Mouse (Mus musculus) lung, embryonic 14.5 days (tissue): ENCODE measurements around the gene Cd300lf. TPM values are rescaled to one million over a fixed set of nuclear protein-coding genes. Genes with fewer than 3 reads are reported as not detected.

ENCODE experiments used
- ATAC-seq: fragments of 200-750 bp; cut with Nextera tagmentation; 2 replicates; pipeline ENCODE4 v1.8.0; 2017; ENCODE audit warnings: mild to moderate bottlenecking, moderate TSS enrichment, moderate library complexity; ENCODE audit not compliant: insufficient read depth
- DNase-seq: peaks from one replicate; pipeline ENCODE4 v3.0.0-alpha.2; 2015
- H3K27ac ChIP-seq: fragments of 300-500 bp; sonication (generic); 2 replicates; pipeline ENCODE4 v1.5.1; 2014; ENCODE audit warnings: low read depth, mild to moderate bottlenecking, moderate library complexity
- H3K27me3 ChIP-seq: fragments of 300-500 bp; sonication (generic); 2 replicates; pipeline ENCODE4 v1.6.1; 2014; ENCODE audit warnings: low read length, control low read depth; ENCODE audit not compliant: insufficient read depth
- H3K36me3 ChIP-seq: fragments of 300-500 bp; sonication (generic); 2 replicates; pipeline ENCODE4 v1.6.1; 2014; ENCODE audit warnings: control low read depth; ENCODE audit not compliant: insufficient read depth
- H3K4me1 ChIP-seq: fragments of 300-500 bp; sonication (generic); 2 replicates; pipeline ENCODE4 v1.6.1; 2014; ENCODE audit warnings: antibody characterized with exemption, control low read depth; ENCODE audit not compliant: insufficient read depth
- H3K4me2 ChIP-seq: fragments of 300-500 bp; sonication (generic); 2 replicates; pipeline ENCODE4 v1.6.1; 2014; ENCODE audit warnings: mild to moderate bottlenecking
- H3K4me3 ChIP-seq: fragments of 300-500 bp; sonication (generic); 2 replicates; pipeline ENCODE4 v1.5.1; 2014; ENCODE audit warnings: low read depth, low read length
- H3K9ac ChIP-seq: fragments of 300-500 bp; sonication (generic); 2 replicates; pipeline ENCODE4 v1.6.1; 2014
- H3K9me3 ChIP-seq: fragments of 300-500 bp; sonication (generic); 2 replicates; pipeline ENCODE4 v1.6.1; 2016; ENCODE audit warnings: low read depth, low read length, control low read depth
- CTCF ChIP-seq: IDR thresholded peaks from 2 replicates; pipeline ENCODE4 v1.5.1; 2016; ENCODE audit warnings: antibody characterized with exemption, low read depth
- WGBS: fragments of 180-500 bp; shearing (Covaris S2); extraction: QIAGEN DNeasy Blood & Tissue Kit; methylation state at CpG from one replicate; pipeline ENCODE4 v1.1.7; 2014; 5-methylcytosine and 5-hydroxymethylcytosine counted together
- polyA plus RNA-seq: library from polyadenylated mRNA; unstranded; fragments of >200 nt; fragmentation: Nextera tagmentation; extraction: Ambion mirVana; gene quantifications from 2 replicates; pipeline ENCODE4 v1.2.1, GENCODE M21; 2014

Cd300lf gene
- polyA plus RNA-seq, 1 experiment from 2014 or later, result 0.91 TPM

DNA sequence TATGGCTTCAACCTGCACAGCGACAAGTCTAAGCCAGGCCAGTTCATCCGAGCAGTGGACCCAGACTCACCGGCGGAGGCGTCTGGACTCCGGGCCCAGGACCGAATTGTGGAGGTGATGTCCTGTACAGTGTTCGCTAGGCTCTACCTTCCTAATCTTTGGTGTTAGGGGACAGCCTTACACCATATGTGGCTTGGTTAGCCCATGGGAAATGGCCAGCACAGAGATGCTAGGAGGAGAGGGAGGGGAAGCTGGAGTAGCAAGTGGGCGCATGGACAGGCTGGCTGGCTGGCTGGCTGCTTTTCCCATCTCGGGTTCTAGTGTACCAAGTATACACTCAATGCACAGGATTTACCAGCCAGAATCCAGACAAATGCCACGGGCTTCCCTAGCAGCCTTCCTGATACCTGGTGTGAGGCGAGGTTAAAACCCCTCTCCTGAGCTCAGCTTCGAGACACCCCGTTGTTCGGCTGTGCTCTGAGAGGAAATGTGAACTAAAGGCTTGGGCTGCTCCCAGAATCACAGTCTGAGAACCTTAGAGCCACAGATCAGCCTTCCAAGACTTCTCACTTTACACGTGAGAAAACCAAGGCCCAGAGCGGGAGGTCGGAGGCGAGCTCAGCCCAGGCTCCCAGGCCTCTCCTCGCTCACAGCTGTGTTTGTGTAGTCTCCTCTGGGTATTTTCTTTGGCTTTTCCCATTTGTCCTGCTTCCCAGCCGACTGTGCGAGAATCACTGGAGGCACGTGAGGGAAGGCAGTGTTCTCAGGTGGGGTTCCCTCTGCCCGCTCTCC, 42.8 kb upstream of the Cd300lf start:
- no peak overlapping the region for H3K4me2 ChIP-seq
- H3K4me1 ChIP-seq, result peaks cover 34% of the 10 kb centered on the region
- no peak for TF ChIP-seq CTCF

DNA sequence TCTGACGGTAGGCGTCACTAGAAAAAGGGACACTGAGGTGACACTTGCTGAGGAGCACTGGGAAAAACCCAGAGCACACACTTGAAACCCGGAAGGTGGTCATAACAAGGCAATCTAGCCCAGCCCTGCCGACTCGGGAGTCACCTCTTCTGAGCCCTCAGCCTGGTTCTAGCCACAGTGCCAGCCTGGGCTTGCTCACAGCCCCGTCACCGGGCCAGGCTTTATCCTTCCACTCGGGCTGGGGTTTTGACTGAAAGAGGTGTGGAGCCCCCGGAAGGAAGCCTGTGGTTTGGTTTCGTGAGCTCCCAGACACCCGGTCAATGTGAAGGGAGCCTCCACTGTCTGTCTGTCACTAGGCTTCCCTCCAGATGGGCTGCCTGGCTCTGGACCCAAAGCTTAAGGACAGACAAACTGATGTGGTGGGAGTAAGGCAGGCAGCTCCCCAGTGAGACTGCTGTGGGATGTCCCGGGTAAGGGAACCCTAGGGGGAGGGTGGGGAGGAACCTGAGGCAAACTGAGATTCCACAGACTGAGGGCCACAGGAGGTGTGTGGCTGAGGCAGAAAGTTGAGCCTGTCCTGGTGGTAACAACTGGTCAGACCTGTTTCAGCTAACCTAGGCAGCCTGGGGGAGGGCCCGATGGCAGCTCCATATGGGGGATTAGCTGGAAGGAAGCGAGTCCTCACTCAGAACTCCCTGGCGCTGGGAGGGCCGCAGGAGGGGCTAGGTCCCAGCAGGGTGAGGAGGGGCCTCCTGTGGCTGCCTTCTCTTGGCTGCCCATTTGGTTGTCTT, 40.0 kb upstream of the Cd300lf start:
- DNase-seq (peak; percentile 70), ATAC-seq (peak; percentile 66)
- peaks cover 34% of the 10 kb centered on the region for H3K4me1 ChIP-seq
- no peaks in the 10 kb centered on the region for H3K9me3 ChIP-seq
- 0 out of 2 replicates have a peak, but pooled peaks cover 3% of the 10 kb centered on the region for H3K27me3 ChIP-seq
- peak overlapping the region; percentile 81 for H3K27ac ChIP-seq
- no peak overlapping the region for H3K4me3 ChIP-seq
- H3K4me2 ChIP-seq, result peak overlapping the region; percentile 31
- no peaks in the 10 kb centered on the region for H3K36me3 ChIP-seq
- WGBS, result 21% methylated on average over 16 of the region's 16 CpGs
- no peak for TF ChIP-seq CTCF
- H3K9ac ChIP-seq, result no peak overlapping the region

More for the DNA sequence above, 42.8 kb upstream of the Cd300lf start:
- DNase-seq, result peak; percentile 34
- WGBS, result 56% methylated on average over 24 of the region's 24 CpGs
- no peak for ATAC-seq
- no peak overlapping the region for H3K9ac ChIP-seq
- H3K9me3 ChIP-seq, result no peaks in the 10 kb centered on the region
- H3K27ac ChIP-seq, result peak overlapping the region; percentile 38; the same call in 1 of the 2 replicates
- H3K4me3 ChIP-seq, result no peak overlapping the region
- 0 out of 2 replicates have a peak, but pooled peaks cover 3% of the 10 kb centered on the region for H3K27me3 ChIP-seq
- peaks cover 7% of the 10 kb centered on the region; the same call in 1 of the 2 replicates for H3K36me3 ChIP-seq

DNA sequence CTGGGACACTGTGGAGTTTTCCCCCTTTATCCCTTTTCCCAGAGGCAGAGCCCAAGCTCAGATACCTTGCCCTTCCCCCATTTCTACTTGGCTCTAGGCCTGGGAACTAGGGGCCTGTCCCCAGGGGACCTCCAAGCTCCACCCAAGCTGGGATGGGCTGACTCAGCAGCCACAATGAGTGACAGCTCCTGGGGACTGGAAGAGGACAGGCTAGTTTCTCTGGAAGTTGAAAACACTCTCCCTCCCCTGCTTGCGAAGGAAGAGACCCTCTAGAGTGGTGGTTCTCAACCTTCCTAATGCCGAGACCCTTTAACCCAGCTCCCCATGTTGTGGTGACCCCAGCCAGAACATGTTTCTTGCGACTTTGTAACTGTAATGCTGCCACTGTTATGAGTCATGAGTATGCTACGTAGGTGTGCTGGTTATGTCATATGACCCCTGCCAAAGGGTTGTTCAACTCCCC, 39.1 kb upstream of the Cd300lf start:
- H3K4me3 ChIP-seq, result no peak overlapping the region
- DNase-seq (peak; percentile 79), ATAC-seq (peak; percentile 33; the same call in 1 of the 2 replicates)
- peak overlapping the region; percentile 42; the same call in 1 of the 2 replicates for H3K27ac ChIP-seq
- WGBS, result 46% methylated on average over 4 of the region's 4 CpGs
- peaks cover 34% of the 10 kb centered on the region for H3K4me1 ChIP-seq
- H3K4me2 ChIP-seq, result peak overlapping the region; percentile 31; the same call in 1 of the 2 replicates
- no peaks in the 10 kb centered on the region for H3K9me3 ChIP-seq
- no peaks in the 10 kb centered on the region for H3K36me3 ChIP-seq
- 0 out of 2 replicates have a peak, but pooled peaks cover 3% of the 10 kb centered on the region for H3K27me3 ChIP-seq
- no peak for TF ChIP-seq CTCF
- no peak overlapping the region for H3K9ac ChIP-seq

DNA sequence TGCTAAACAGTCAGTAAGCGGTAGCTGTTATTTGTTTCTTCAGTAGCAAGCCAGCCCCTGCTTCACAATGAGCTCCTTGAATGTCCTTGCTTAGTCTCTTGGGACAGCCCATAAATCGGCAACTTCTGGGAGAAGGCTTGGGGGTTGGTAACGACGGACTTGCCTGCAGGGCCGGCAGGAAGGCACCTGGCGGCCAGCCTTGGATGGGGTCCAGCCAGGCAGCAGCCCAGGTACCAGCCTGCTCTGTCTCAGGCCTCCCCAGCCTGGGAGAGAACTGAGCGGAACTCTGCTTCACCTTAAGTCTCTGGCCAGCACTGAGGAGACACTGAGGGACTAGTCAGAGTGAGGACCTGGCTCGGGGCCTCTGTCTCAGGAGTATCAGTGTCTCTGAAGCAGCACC, 37.3 kb upstream of the Cd300lf start:
- Histone ChIP-seq H3K36me3 (no peaks in the 10 kb centered on the region), H3K9me3 (no peaks in the 10 kb centered on the region), H3K4me3 (no peak overlapping the region), H3K27me3 (0 out of 2 replicates have a peak, but pooled peaks cover 3% of the 10 kb centered on the region), H3K4me2 (no peak overlapping the region), H3K4me1 (peaks cover 26% of the 10 kb centered on the region), H3K9ac (no peak overlapping the region), H3K27ac (no peak overlapping the region)
- DNase-seq (no peak), ATAC-seq (no peak)
- 43% methylated on average over 8 of the region's 8 CpGs for WGBS
- TF ChIP-seq CTCF, result no peak

DNA sequence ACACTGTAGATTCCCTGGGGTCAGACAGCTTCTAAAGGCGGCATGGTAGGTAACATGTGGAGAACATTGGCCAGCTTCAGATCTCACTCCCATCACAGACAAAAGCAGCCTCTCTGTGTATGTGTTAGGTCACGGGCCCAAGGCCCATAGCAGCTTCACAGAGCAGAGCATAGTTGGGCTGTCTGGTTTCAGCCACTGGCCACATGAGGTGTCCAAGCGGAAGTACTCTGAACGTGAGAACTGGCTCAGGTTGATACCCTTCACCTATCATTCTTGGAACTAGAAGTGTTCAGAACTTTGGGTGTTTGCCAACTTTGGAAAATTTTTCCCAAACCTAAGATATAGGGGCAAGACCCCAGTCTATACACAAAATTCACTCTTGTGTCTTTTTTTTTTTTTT, 35.6 kb upstream of the Cd300lf start:
- Histone ChIP-seq H3K9me3 (no peaks in the 10 kb centered on the region), H3K4me2 (no peak overlapping the region), H3K36me3 (no peaks in the 10 kb centered on the region), H3K4me3 (no peak overlapping the region), H3K4me1 (peaks cover 17% of the 10 kb centered on the region), H3K27me3 (peaks cover 7% of the 10 kb centered on the region), H3K27ac (no peak overlapping the region), H3K9ac (no peak overlapping the region)
- no peak for TF ChIP-seq CTCF
- WGBS, result 80% methylated on average over 4 of the region's 4 CpGs
- DNase-seq, result no peak
- no peak for ATAC-seq

DNA sequence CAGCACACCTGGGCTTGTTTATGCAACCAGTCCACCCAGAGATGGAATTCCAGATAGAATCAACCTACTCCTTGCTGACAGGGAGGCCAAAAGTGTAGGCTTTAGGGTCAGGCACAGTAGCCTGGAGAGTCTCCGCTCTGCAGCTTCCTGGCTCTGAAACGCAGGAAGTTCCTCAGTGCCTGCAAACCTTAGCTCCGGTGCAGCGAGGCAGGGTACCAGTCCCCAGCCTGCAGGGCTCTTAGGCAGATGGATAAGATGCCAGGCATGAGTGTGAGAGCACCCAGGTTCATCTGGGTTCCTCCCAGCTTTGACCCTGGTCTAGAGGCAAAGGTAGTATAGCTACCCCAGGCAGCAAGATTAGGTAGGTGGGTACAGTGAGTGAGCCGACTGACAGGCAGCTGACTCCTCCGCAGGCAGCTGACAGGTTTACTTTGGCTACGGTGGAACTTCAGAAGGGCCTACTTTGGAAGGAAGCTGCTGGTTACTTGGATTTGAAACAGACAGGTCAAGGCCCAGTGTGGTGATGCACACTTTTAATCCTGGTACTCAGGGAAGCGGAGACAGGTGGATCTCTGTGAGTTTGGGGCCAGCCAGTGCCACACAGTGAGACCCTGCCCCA, 33.9 kb upstream of the Cd300lf start:
- Histone ChIP-seq H3K27ac (no peak overlapping the region), H3K36me3 (no peaks in the 10 kb centered on the region), H3K9ac (no peak overlapping the region), H3K9me3 (no peaks in the 10 kb centered on the region), H3K4me2 (no peak overlapping the region), H3K27me3 (peaks cover 14% of the 10 kb centered on the region), H3K4me3 (no peak overlapping the region), H3K4me1 (peaks cover 9% of the 10 kb centered on the region)
- no peak for ATAC-seq
- DNase-seq, result no peak
- TF ChIP-seq CTCF, result no peak
- WGBS, result 74% methylated on average over 8 of the region's 8 CpGs
